Mouse (Mus musculus) midbrain, embryonic 14.5 days (tissue): ENCODE data around the gene Rpl12. TPM values are rescaled to one million over a fixed set of nuclear protein-coding genes. Genes with fewer than 3 reads are reported as not detected.
A peak's percentile ranks its signal among the peaks of the same experiment; 100 is the strongest.

ENCODE experiments used
- ATAC-seq: fragments of 200-750 bp; cut with Nextera tagmentation; 2 replicates; pipeline ENCODE4 v1.8.0; 2017; ENCODE audit warnings: moderate number of reproducible peaks, moderate library complexity; ENCODE audit not compliant: low FRiP score, low TSS enrichment
- DNase-seq: peaks from one replicate; pipeline ENCODE4 v3.0.0-alpha.2; 2015
- H3K27ac ChIP-seq: fragments of 300-500 bp; sonication (generic); replicated peaks from 2 replicates; pipeline ENCODE4 v1.5.1; 2014; ENCODE audit warnings: mild to moderate bottlenecking, low read depth, low read length, moderate library complexity
- H3K27me3 ChIP-seq: fragments of 300-500 bp; sonication (generic); 2 replicates; pipeline ENCODE4 v1.6.1; 2014; ENCODE audit warnings: low read length, control low read depth, mixed read lengths; ENCODE audit not compliant: control insufficient read depth, insufficient read depth
- H3K36me3 ChIP-seq: fragments of 300-500 bp; sonication (generic); 2 replicates; pipeline ENCODE4 v1.6.1; 2014; ENCODE audit warnings: low read length, control low read depth; ENCODE audit not compliant: control insufficient read depth, insufficient read depth
- H3K4me1 ChIP-seq: fragments of 300-500 bp; sonication (generic); 2 replicates; pipeline ENCODE4 v1.6.1; 2014; ENCODE audit warnings: mild to moderate bottlenecking, antibody characterized with exemption, low read length, control low read depth; ENCODE audit not compliant: control insufficient read depth, insufficient read depth
- H3K4me2 ChIP-seq: fragments of 300-500 bp; sonication (generic); 2 replicates; pipeline ENCODE4 v1.6.1; 2014; ENCODE audit warnings: mild to moderate bottlenecking, low read length, moderate library complexity
- H3K4me3 ChIP-seq: fragments of 300-500 bp; sonication (generic); replicated peaks from 2 replicates; pipeline ENCODE4 v1.5.1; 2014; ENCODE audit warnings: low read depth, low read length
- H3K9ac ChIP-seq: fragments of 300-500 bp; sonication (generic); replicated peaks from 2 replicates; pipeline ENCODE4 v1.6.1; 2014; ENCODE audit warnings: mild to moderate bottlenecking, low read length, moderate library complexity
- H3K9me3 ChIP-seq: fragments of 300-500 bp; sonication (generic); 2 replicates; pipeline ENCODE4 v1.6.1; 2016; ENCODE audit warnings: low read length, control low read depth, mixed read lengths; ENCODE audit not compliant: control insufficient read depth
- WGBS: fragments of 180-500 bp; shearing (Covaris S2); extraction: QIAGEN DNeasy Blood & Tissue Kit; methylation state at CpG from one replicate; pipeline ENCODE4 v1.1.7; 2014; 5-methylcytosine and 5-hydroxymethylcytosine counted together
- polyA plus RNA-seq: library from polyadenylated mRNA; unstranded; fragments of >200 nt; fragmentation: Nextera tagmentation; extraction: Ambion mirVana; gene quantifications from 2 replicates; pipeline ENCODE4 v1.2.1, GENCODE M21; 2014

Gene Rpl12
- polyA plus RNA-seq, 1 experiment from 2014 or later = 105 TPM

DNA sequence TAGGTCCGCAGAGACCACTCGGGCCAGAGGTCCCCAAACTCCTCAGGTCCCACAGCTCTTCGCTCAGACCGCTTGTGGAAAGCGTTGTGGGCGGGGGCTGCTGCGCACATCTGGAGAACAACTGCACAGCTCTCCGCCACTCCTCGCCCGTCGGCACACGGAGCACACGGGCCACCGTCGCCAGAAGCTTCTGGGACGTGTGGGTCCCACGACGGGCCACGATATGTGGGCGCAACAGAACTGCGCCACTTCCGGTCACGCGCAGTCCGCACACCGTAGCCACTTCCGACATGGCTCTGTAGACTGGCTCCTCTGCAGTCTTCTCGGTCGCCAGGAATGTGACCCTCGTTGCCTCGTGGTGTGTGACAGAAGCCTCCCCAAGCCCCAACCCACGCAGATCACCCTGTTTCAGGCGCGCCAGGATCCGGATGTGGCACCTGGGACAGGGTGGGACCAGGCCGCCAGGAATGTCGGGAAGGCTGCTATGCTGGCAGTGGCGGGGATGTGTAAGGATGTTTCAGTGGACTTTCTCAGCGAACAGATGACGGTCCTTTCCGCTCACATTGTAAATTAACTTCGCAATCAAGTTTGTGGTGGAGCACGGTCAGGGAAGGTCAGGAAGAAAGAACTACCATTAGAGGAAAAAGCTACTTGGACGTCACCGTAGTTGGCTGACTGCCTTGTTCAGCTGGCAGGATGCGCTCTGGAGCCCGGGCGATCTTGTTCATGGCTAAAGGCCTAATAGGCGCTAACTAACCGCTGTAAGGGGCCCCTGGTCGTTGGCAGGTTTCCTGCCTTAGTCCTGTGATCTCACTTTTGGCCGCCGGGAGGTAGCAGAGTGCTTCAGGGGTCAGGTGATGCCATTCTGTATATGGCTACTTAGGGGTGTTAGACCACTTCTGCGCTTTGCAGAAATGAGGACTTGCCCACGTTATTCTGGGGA, 5.6 kb downstream of the Rpl12 start:
- ATAC-seq (peak; percentile 90), DNase-seq (peak; percentile 94)
- H3K4me1 ChIP-seq = peaks cover 21% of the 10 kb centered on the region
- H3K27ac ChIP-seq = peak overlapping the region; percentile 95
- H3K9me3 ChIP-seq = no peaks in the 10 kb centered on the region
- 2% methylated on average over 55 of the region's 55 CpGs for WGBS
- peak overlapping the region; percentile 67 for H3K4me3 ChIP-seq
- H3K9ac ChIP-seq = peak overlapping the region; percentile 84
- H3K27me3 ChIP-seq = no peaks in the 10 kb centered on the region
- H3K4me2 ChIP-seq = peak overlapping the region; percentile 93
- H3K36me3 ChIP-seq = peaks cover 23% of the 10 kb centered on the region

DNA sequence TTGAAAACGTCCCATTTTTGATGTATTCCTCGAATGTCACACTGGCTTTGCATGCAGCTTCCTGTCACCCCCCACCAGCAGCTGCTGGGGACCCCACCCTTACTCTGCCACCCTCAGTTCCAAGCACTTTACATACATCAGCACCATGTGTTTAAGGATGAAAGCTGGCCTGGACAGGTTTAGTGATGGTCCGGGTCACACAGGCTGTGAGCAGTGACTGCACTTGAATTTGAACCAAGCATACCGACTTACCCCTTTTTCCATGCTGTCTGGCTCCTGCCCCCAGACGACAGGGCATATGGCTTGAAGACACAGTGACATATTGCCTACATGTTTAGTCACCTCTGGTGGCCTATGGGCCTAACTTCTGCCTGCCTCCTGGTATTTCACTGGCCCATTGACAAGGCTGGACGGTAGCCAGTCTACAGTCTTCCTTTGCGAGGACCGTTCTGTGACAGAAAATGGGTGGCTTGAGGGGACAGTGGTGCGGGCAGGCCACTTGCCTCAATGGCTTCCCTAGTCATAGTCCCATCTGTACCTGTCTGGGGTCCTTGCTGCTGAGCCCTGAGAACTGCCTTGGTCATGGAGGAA, 6.8 kb downstream of the Rpl12 start:
- Histone ChIP-seq H3K4me1 (peaks cover 11% of the 10 kb centered on the region), H3K36me3 (peaks cover 25% of the 10 kb centered on the region), H3K4me3 (peak overlapping the region; percentile 67; the same call in 1 of the 2 replicates), H3K27ac (no peak overlapping the region), H3K9me3 (no peaks in the 10 kb centered on the region), H3K27me3 (no peaks in the 10 kb centered on the region), H3K9ac (peak overlapping the region; percentile 84), H3K4me2 (peak overlapping the region; percentile 93)
- WGBS = 88% methylated on average over 9 of the region's 9 CpGs
- ATAC-seq (no peak), DNase-seq (no peak)

DNA sequence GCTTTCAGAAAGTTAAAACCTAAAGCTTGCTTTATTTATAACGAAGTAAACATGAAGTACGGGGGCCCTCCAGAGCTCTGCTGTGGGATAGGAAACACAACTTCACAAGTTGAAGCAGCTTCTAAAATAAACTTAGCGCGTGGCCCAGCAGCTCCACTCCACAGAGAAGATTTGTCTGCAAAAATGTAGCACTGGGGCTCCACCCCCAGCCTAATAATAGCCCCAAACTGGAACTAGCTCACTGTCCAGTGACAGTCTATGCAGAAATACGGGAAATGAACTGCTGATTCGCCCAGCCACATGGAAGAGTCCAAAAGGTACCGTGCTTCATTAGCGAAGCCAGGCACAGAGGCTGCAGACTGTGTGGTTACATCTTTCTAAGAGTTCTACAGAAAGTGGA, 8.0 kb downstream of the Rpl12 start:
- ATAC-seq = no peak
- no peak overlapping the region for H3K27ac ChIP-seq
- no peak for DNase-seq
- H3K4me2 ChIP-seq = no peak overlapping the region
- peaks cover 25% of the 10 kb centered on the region for H3K36me3 ChIP-seq
- no peak overlapping the region for H3K4me3 ChIP-seq
- 91% methylated on average over 8 of the region's 8 CpGs for WGBS
- H3K9ac ChIP-seq = no peak overlapping the region
- peaks cover 10% of the 10 kb centered on the region; the same call in 1 of the 2 replicates for H3K4me1 ChIP-seq
- H3K9me3 ChIP-seq = no peaks in the 10 kb centered on the region
- H3K27me3 ChIP-seq = no peaks in the 10 kb centered on the region

GRCm38 (mm10) chr2:32971235-32971634, 9.9 kb downstream of the Rpl12 start:
- no peaks in the 10 kb centered on the region for H3K27me3 ChIP-seq
- no peaks in the 10 kb centered on the region for H3K9me3 ChIP-seq
- ATAC-seq (no peak), DNase-seq (peak; percentile 32)
- no peak overlapping the region for H3K4me3 ChIP-seq
- H3K36me3 ChIP-seq = peaks cover 36% of the 10 kb centered on the region
- H3K4me1 ChIP-seq = peaks cover 9% of the 10 kb centered on the region; the same call in 1 of the 2 replicates
- H3K4me2 ChIP-seq = no peak overlapping the region
- no peak overlapping the region for H3K9ac ChIP-seq
- H3K27ac ChIP-seq = no peak overlapping the region
- WGBS = 37% methylated on average over 9 of the region's 9 CpGs

GRCm38 (mm10) chr2:32974216-32974615, 12.9 kb downstream of the Rpl12 start:
- no peak overlapping the region for H3K27ac ChIP-seq
- H3K27me3 ChIP-seq = no peaks in the 10 kb centered on the region
- H3K4me1 ChIP-seq = no peaks in the 10 kb centered on the region
- H3K9me3 ChIP-seq = no peaks in the 10 kb centered on the region
- H3K4me2 ChIP-seq = no peak overlapping the region
- DNase-seq = no peak
- 90% methylated on average over 8 of the region's 8 CpGs for WGBS
- ATAC-seq = no peak
- peaks cover 41% of the 10 kb centered on the region for H3K36me3 ChIP-seq
- H3K9ac ChIP-seq = no peak overlapping the region
- H3K4me3 ChIP-seq = no peak overlapping the region

DNA sequence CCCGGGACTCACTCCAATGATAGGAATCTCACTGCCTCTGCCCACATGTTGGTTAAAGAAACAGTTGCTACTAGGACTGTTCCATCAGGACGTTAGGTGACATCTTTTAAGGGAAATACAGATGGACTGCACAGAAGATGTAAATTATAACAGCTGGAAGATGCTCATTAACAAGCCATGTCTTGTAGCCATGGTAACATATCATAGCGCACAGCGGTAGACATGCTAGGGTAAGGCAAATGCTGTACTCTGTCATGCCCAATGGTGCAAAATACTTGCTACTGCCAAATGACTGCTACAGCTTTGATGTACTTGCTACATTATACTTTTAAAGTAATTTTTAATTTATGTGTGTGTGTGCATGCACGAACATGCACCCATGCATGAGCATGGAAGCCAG, 15.8 kb downstream of the Rpl12 start:
- H3K4me2 ChIP-seq = no peak overlapping the region
- DNase-seq = no peak
- no peak for ATAC-seq
- no peak overlapping the region for H3K4me3 ChIP-seq
- peaks cover 10% of the 10 kb centered on the region for H3K4me1 ChIP-seq
- WGBS = 75% methylated on average over 5 of the region's 5 CpGs
- no peak overlapping the region for H3K9ac ChIP-seq
- peaks cover 41% of the 10 kb centered on the region for H3K36me3 ChIP-seq
- no peaks in the 10 kb centered on the region for H3K9me3 ChIP-seq
- no peak overlapping the region for H3K27ac ChIP-seq
- no peaks in the 10 kb centered on the region for H3K27me3 ChIP-seq

GRCm38 (mm10) chr2:32978675-32979074, 17.3 kb downstream of the Rpl12 start:
- H3K4me3 ChIP-seq = no peak overlapping the region
- 78% methylated on average over 3 of the region's 3 CpGs for WGBS
- no peak for DNase-seq

DNA sequence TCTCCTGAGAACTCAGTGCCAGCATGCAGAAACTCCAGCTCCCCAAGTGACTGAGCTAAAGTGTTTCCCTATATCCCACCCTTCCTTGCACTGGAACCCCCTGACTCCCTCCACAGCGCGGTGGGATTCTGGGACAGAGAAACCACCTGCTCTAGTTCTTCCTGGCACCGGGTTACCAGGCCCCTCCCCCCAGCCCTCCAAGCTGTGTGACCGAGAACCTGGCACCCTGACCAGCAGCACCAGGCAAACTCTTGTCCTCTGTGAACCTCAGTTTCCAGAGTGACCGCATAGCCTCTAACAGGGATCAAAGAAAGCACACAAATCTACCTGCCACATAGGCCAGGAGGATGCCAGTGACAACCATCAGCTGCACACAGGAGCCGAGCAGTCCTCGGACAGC, 18.3 kb downstream of the Rpl12 start:
- H3K27me3 ChIP-seq = no peaks in the 10 kb centered on the region
- DNase-seq = no peak
- peaks cover 19% of the 10 kb centered on the region for H3K4me1 ChIP-seq
- H3K4me3 ChIP-seq = no peak overlapping the region
- WGBS = 91% methylated on average over 7 of the region's 7 CpGs
- no peaks in the 10 kb centered on the region for H3K9me3 ChIP-seq
- peaks cover 20% of the 10 kb centered on the region for H3K36me3 ChIP-seq
- H3K9ac ChIP-seq = no peak overlapping the region
- no peak overlapping the region for H3K27ac ChIP-seq
- H3K4me2 ChIP-seq = no peak overlapping the region
- no peak for ATAC-seq

More at GRCm38 (mm10) chr2:32978675-32979074, 17.3 kb downstream of the Rpl12 start:
- Histone ChIP-seq H3K4me1 (peaks cover 19% of the 10 kb centered on the region), H3K36me3 (peaks cover 30% of the 10 kb centered on the region), H3K27me3 (no peaks in the 10 kb centered on the region), H3K9me3 (no peaks in the 10 kb centered on the region), H3K4me2 (no peak overlapping the region), H3K9ac (no peak overlapping the region), H3K27ac (no peak overlapping the region)
- ATAC-seq = no peak
